Mouse (Mus musculus): ENCODE measurements around the gene Cd200r3. TPM values are rescaled to one million over a fixed set of nuclear protein-coding genes. Genes with fewer than 3 reads are reported as not detected.
A peak's percentile ranks its signal among the peaks of the same experiment; 100 is the strongest.

The Cd200r3 gene
- not detected for total RNA-seq (2021)

GRCm38 (mm10) chr16:44943468-44943867 is at the start of gene Cd200r3:
TSS of gene Cd200r3 (plus strand) at chr16:44943678.
- DNase-seq, result no peak
- intact Hi-C loops (cut with DNase I), result no loop called here

GRCm38 (mm10) chr16:44932016-44932415 is 11.5 kb upstream of the Cd200r3 start:
- DNase-seq, result no peak
- intact Hi-C loops (cut with DNase I), result no loop called here

GRCm38 (mm10) chr16:44951360-44952114 is 8.1 kb downstream of the Cd200r3 start:
- intact Hi-C loops (cut with DNase I), result loop anchor here (10.0 kb wide), 1 partner anchor 167 kb away; no protein-coding TSS in a partner anchor
- peak in 1 of 2 experiments; percentile 16 for DNase-seq

- DNase-seq, result no peak
- intact Hi-C loops (cut with DNase I), result loop anchor here (2.0 kb wide), 1 partner anchor 129 kb away; no protein-coding TSS in a partner anchor
Measured at GRCm38 (mm10) chr16:44962296-44962695, 18.8 kb downstream of the Cd200r3 start.

- intact Hi-C loops (cut with DNase I), result loop anchor here (2.0 kb wide), 1 partner anchor 128 kb away; no protein-coding TSS in a partner anchor
- DNase-seq, result peak; percentile 21 to 25
Measured at GRCm38 (mm10) chr16:44962777-44963176, 19.3 kb downstream of the Cd200r3 start.

- DNase-seq, result no peak
- intact Hi-C loops (cut with DNase I), result no loop called here
Measured at GRCm38 (mm10) chr16:44964526-44965374, 21.3 kb downstream of the Cd200r3 start.

- intact Hi-C loops (cut with DNase I), result no loop called here
- DNase-seq, result no peak
Measured at GRCm38 (mm10) chr16:44965428-44965827, 21.9 kb downstream of the Cd200r3 start.

- DNase-seq, result peak in 1 of 2 experiments; percentile 12
- intact Hi-C loops (cut with DNase I), result no loop called here
Measured at GRCm38 (mm10) chr16:44965890-44966289, 22.4 kb downstream of the Cd200r3 start.

GRCm38 (mm10) chr16:44966891-44967290 is 23.4 kb downstream of the Cd200r3 start:
- DNase-seq, result no peak
- intact Hi-C loops (cut with DNase I), result no loop called here

- intact Hi-C loops (cut with DNase I), result no loop called here
- DNase-seq, result no peak
Measured at GRCm38 (mm10) chr16:44968113-44968512, 24.6 kb downstream of the Cd200r3 start.

- intact Hi-C loops (cut with DNase I), result no loop called here
Measured at GRCm38 (mm10) chr16:44970925-44971324, 27.4 kb downstream of the Cd200r3 start.

GRCm38 (mm10) chr16:44974042-44974441 is 30.6 kb downstream of the Cd200r3 start:
- intact Hi-C loops (cut with DNase I), result no loop called here
- DNase-seq, result no peak

More at GRCm38 (mm10) chr16:44970925-44971324, 27.4 kb downstream of the Cd200r3 start:
- no peak for DNase-seq

GRCm38 (mm10) chr16:44976081-44976480 is 32.6 kb downstream of the Cd200r3 start:
- DNase-seq, result no peak
- intact Hi-C loops (cut with DNase I), result no loop called here

GRCm38 (mm10) chr16:44976892-44977633 is 33.6 kb downstream of the Cd200r3 start:
- intact Hi-C loops (cut with DNase I), result no loop called here
- no peak for DNase-seq

- no peak for DNase-seq
- intact Hi-C loops (cut with DNase I), result no loop called here
Measured at GRCm38 (mm10) chr16:44978193-44978592, 34.7 kb downstream of the Cd200r3 start.

GRCm38 (mm10) chr16:44979355-44979896 is 35.9 kb downstream of the Cd200r3 start:
- DNase-seq, result no peak
- intact Hi-C loops (cut with DNase I), result no loop called here

- DNase-seq, result no peak
Measured at GRCm38 (mm10) chr16:44982972-44983371, 39.5 kb downstream of the Cd200r3 start.

GRCm38 (mm10) chr16:44983379-44984060 is 40.0 kb downstream of the Cd200r3 start:
- no peak for DNase-seq
- intact Hi-C loops (cut with DNase I), result no loop called here

More at GRCm38 (mm10) chr16:44982972-44983371, 39.5 kb downstream of the Cd200r3 start:
- intact Hi-C loops (cut with DNase I), result no loop called here

- intact Hi-C loops (cut with DNase I), result no loop called here
- DNase-seq, result no peak
Measured at GRCm38 (mm10) chr16:44984111-44984510, 40.6 kb downstream of the Cd200r3 start.

- intact Hi-C loops (cut with DNase I), result no loop called here
Measured at GRCm38 (mm10) chr16:44984925-44985324, 41.4 kb downstream of the Cd200r3 start.

More at GRCm38 (mm10) chr16:44984925-44985324, 41.4 kb downstream of the Cd200r3 start:
- DNase-seq, result no peak
